Mouse (Mus musculus): ENCODE data around the gene AI837181. TPM values are rescaled to one million over a fixed set of nuclear protein-coding genes. Genes with fewer than 3 reads are reported as not detected.

AI837181 gene
- polyA plus RNA-seq, 1 experiment from 2014 or later: 60.3 TPM

DNA sequence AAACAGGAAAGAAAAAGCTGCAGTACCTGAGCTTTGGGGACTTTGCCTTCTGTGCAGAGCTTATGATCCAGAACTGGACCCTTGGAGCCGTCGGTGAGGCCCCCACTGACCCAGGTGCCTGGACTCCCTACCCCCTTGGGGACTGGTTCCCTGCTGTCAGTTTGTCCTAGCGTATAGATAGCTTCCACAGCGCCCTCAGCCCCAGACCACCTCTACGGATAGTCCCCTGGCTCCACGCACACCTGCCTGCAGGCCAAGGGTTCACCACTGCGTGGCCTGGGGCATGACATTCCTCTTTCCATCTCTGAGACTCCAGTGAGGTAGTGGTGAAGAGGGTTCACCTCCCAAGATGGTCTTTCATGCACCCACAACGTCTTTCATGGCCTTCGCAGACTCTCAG lies 38.3 kb downstream of the AI837181 start:
- no peak overlapping the region for H3K9ac ChIP-seq (replicated peaks)
- no peaks in the 10 kb centered on the region for H3K9me3 ChIP-seq
- peaks cover 28% of the 10 kb centered on the region for H3K4me1 ChIP-seq
- H3K27ac ChIP-seq (replicated peaks): no peak overlapping the region
- ATAC-seq (ENCODE audit: low FRiP score, low read depth): no peak
- H3K27me3 ChIP-seq: peaks cover 13% of the 10 kb centered on the region
- H3K4me2 ChIP-seq (replicated peaks): no peak overlapping the region
- H3K36me3 ChIP-seq: peaks cover 46% of the 10 kb centered on the region
- H3K4me3 ChIP-seq: no peak overlapping the region
- 91% methylated on average over 9 of the region's 9 CpGs for WGBS

DNA sequence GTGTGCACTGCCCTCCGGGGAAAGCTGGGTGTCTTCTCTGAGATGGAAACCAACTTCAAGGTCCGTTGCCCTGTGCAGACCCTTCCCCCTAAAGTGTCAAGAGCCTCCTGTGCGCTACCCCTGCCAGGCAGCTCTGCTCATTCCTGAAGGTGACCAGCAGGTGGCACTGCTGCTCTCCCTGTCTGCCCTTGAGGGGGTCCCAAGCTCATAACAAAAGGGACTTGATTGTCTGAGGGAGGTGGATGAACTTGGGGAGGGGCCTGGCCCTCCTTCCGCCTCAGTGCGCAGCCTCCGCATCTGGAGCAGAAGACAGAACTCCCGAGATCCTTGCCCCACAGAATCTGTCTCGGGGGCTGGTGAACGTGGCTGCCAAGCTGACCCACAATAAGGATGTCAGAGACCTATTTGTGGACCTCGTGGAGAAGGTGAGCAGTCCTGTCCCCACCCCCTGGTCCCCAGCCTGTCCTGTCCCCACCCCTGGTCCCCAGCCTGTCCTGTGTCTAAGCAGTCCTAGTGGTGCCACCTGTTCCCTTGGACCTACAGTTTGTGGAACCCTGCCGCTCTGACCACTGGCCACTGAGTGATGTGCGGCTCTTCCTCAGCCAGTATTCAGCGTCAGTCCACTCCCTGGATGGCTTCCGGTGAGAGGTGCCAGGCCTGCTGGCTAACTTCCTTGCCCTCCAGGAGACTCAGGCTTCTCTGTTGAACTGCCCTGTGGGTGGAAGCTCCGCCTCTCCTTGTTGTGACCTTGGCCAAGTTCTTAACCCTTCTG lies 39.0 kb downstream of the AI837181 start:
- peak overlapping the region; percentile 46 for H3K4me2 ChIP-seq (replicated peaks)
- no peaks in the 10 kb centered on the region for H3K9me3 ChIP-seq
- H3K4me3 ChIP-seq: peak overlapping the region; percentile 30
- peak; percentile 69 for ATAC-seq (ENCODE audit: low FRiP score, low read depth)
- 46% methylated on average over 15 of the region's 15 CpGs for WGBS
- peaks cover 46% of the 10 kb centered on the region for H3K36me3 ChIP-seq
- peak overlapping the region; percentile 52; the same call in 1 of the 2 replicates for H3K9ac ChIP-seq (replicated peaks)
- H3K27ac ChIP-seq (replicated peaks): peak overlapping the region; percentile 21; the same call in 1 of the 2 replicates
- peaks cover 5% of the 10 kb centered on the region for H3K27me3 ChIP-seq
- H3K4me1 ChIP-seq: peaks cover 26% of the 10 kb centered on the region

DNA sequence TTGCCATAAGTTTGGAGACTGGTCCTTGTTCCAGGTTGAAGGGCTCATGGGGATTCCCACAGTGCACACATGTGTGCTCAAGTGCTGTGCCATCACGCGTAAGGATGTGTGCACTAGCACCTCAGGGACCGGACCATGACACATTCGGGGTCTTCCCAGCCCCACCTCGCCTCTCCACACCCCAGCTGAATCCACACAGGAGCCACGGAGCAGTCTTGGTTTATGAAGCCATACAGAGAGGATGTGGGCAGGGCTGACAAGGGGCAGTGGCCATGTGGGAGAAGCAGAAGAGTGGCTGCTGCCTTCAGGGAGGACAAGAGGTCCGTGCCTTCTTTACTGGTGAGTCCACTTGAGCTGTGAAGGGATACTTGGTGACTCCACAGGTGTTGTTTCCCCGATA lies 40.1 kb downstream of the AI837181 start:
- WGBS: 93% methylated on average over 8 of the region's 8 CpGs
- Histone ChIP-seq H3K9ac (replicated peaks) (no peak overlapping the region), H3K36me3 (peaks cover 46% of the 10 kb centered on the region)

DNA sequence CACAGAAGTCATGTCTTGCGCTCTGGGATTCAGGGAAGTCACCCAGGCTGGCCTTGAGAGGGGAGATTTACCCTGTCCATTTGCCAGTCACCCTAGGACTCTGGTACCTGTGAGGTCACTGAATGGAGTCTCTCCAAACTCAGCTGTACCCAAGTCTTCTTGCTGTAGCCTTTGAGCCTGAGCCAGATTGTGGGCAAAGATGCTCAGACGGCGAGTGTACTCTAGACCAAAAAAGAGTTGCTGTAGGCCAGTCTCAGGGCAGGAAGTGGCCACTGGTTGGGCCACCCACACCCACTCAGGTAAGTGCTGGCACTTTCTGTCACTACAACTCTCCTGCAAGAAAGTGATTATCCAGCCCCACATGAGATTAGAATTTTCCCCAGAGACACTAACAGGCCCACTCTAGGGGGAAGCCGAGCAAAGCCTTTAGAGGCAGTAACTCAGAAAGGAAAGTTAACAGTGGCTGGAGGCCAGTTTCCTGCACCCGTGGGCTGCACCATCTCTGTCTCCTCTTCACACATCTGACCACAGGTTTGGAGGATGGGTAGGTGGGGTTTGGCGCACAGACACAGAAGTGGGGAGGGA lies 42.1 kb downstream of the AI837181 start:
- Histone ChIP-seq H3K27ac (replicated peaks) (no peak overlapping the region), H3K9ac (replicated peaks) (no peak overlapping the region), H3K4me2 (replicated peaks) (no peak overlapping the region), H3K4me1 (peaks cover 10% of the 10 kb centered on the region), H3K36me3 (peaks cover 46% of the 10 kb centered on the region), H3K27me3 (no peaks in the 10 kb centered on the region), H3K4me3 (no peak overlapping the region), H3K9me3 (no peaks in the 10 kb centered on the region)
- no peak for ATAC-seq (ENCODE audit: low FRiP score, low read depth)
- WGBS: 93% methylated on average over 6 of the region's 6 CpGs

More for the DNA sequence above, 40.1 kb downstream of the AI837181 start:
- ATAC-seq (ENCODE audit: low FRiP score, low read depth): no peak
- H3K27ac ChIP-seq (replicated peaks): no peak overlapping the region
- no peak overlapping the region for H3K4me3 ChIP-seq
- no peaks in the 10 kb centered on the region for H3K9me3 ChIP-seq
- H3K4me2 ChIP-seq (replicated peaks): no peak overlapping the region
- H3K27me3 ChIP-seq: no peaks in the 10 kb centered on the region
- H3K4me1 ChIP-seq: peaks cover 22% of the 10 kb centered on the region

DNA sequence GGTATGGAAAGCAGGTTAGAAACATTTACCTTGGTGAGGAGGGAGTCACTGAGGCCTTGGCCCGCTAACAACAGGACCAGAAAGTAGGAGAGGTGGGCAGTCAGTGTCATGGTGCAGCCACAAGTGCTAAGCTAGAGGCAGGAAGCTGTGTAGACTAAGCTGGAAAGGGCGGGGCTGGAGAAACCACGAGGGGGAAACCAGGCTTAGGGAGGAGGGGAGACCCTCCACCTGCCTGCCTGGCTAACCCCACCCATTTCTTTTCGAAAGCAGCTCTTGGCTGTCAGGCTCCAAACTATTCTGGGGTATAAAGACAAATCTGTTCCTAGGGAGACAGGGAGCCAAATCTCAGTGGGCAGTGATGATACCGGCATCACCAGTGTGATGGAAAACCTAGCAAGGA lies 43.4 kb downstream of the AI837181 start, which contains the start of gene Ctsw:
Gene Ctsw, minus strand, starts transcription at position 134 of the 400 bp plus-strand sequence.
- H3K36me3 ChIP-seq: peaks cover 35% of the 10 kb centered on the region

DNA sequence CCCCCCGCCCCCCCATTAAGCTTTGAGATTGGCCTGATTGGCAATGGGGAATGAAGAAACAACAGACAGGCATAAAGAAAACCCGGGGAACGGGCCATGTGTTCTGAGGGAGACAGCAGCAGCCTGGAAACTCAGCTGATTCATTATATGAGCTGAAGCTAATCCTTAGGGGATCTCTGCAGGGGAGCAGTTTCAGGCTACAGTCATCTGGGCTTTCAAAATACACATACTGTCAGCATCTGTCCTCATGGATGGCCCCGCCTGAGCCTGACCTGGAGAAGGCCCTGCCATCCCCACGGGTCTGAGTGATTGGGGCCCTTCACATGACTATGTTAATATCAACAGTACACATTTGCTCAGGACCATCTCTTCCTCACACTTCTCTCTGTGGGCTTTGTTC lies 46.9 kb downstream of the AI837181 start:
- no peak overlapping the region for H3K4me3 ChIP-seq
- H3K9ac ChIP-seq (replicated peaks): no peak overlapping the region
- ATAC-seq (ENCODE audit: low FRiP score, low read depth): no peak
- no peaks in the 10 kb centered on the region for H3K27me3 ChIP-seq
- WGBS: 49% methylated on average over 5 of the region's 5 CpGs
- peaks cover 10% of the 10 kb centered on the region for H3K36me3 ChIP-seq
- H3K4me2 ChIP-seq (replicated peaks): no peak overlapping the region
- no peaks in the 10 kb centered on the region for H3K9me3 ChIP-seq
- no peak overlapping the region; the same call in 1 of the 2 replicates for H3K27ac ChIP-seq (replicated peaks)
- peaks cover 25% of the 10 kb centered on the region for H3K4me1 ChIP-seq

More for the DNA sequence above, 43.4 kb downstream of the AI837181 start, which contains the start of gene Ctsw:
- Histone ChIP-seq H3K27ac (replicated peaks) (no peak within 1 kb of the TSS), H3K9ac (replicated peaks) (no peak within 1 kb of the TSS), H3K4me2 (replicated peaks) (no peak within 1 kb of the TSS), H3K4me1 (peaks cover 10% of the 10 kb centered on the region), H3K27me3 (no peaks in the 10 kb centered on the region), H3K9me3 (no peaks in the 10 kb centered on the region), H3K4me3 (no peak within 1 kb of the TSS)
- 59% methylated on average over 5 of the region's 5 CpGs for WGBS
- ATAC-seq (ENCODE audit: low FRiP score, low read depth): no peak

DNA sequence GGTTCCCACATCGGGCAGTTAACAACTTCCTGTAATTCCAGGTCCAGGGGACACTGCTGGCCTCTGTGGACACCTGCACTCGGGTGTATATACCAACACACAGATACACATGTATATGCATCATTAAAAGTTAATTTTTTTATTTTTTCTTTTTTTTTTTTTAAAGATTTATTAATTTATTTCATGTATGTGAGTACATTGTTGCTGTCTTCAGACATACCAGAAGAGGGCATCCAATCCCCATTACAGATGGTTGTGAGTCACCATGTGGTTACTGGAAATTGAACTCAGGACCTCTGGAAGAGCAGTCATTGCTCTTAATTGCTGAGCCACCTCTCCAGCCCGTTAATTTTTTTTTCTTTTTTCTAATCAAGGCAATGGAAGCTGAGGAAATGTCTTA lies 47.9 kb downstream of the AI837181 start:
- Histone ChIP-seq H3K9ac (replicated peaks) (no peak overlapping the region), H3K36me3 (peaks cover 3% of the 10 kb centered on the region; the same call in 1 of the 2 replicates), H3K4me1 (peaks cover 25% of the 10 kb centered on the region), H3K4me2 (replicated peaks) (no peak overlapping the region), H3K9me3 (no peaks in the 10 kb centered on the region), H3K4me3 (no peak overlapping the region), H3K27ac (replicated peaks) (no peak overlapping the region), H3K27me3 (no peaks in the 10 kb centered on the region)
- 82% methylated on average over 3 of the region's 3 CpGs for WGBS
- no peak for ATAC-seq (ENCODE audit: low FRiP score, low read depth)

DNA sequence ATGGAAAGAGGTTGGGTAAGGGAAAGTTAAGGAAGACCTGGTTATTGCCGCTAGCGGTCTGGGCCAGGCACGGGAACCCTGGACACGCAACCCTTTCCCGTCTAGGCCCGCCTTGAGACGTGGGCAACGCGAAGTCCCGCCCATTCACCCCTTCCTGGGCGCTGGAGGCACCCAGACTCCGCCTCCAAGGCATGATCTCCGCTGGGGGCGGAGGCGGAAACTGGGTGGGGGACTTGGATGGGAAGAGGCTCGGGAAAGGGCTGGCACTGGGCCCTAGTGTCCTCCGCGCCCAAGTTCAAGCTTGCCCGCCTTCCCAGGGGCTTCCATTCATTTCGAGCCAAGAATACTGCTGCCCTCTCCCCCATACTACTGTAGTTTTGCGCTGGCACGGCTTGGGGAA lies 48.8 kb downstream of the AI837181 start, which contains the start of gene Efemp2:
Gene Efemp2, plus strand, starts transcription at position 235 of the 400 bp plus-strand sequence.
- H3K4me3 ChIP-seq: peak within 1 kb of the TSS; percentile 63
- H3K36me3 ChIP-seq: peaks cover 6% of the 10 kb centered on the region; the same call in 1 of the 2 replicates
- H3K27me3 ChIP-seq: no peaks in the 10 kb centered on the region
- peak within 1 kb of the TSS; percentile 92 for H3K9ac ChIP-seq (replicated peaks)
- peaks cover 25% of the 10 kb centered on the region for H3K4me1 ChIP-seq
- peak; percentile 59 for ATAC-seq (ENCODE audit: low FRiP score, low read depth)
- peak within 1 kb of the TSS; percentile 97 for H3K4me2 ChIP-seq (replicated peaks)
- peak within 1 kb of the TSS; percentile 71 for H3K27ac ChIP-seq (replicated peaks)
- under 1% methylated on average over 22 of the region's 22 CpGs for WGBS
- H3K9me3 ChIP-seq: no peaks in the 10 kb centered on the region

DNA sequence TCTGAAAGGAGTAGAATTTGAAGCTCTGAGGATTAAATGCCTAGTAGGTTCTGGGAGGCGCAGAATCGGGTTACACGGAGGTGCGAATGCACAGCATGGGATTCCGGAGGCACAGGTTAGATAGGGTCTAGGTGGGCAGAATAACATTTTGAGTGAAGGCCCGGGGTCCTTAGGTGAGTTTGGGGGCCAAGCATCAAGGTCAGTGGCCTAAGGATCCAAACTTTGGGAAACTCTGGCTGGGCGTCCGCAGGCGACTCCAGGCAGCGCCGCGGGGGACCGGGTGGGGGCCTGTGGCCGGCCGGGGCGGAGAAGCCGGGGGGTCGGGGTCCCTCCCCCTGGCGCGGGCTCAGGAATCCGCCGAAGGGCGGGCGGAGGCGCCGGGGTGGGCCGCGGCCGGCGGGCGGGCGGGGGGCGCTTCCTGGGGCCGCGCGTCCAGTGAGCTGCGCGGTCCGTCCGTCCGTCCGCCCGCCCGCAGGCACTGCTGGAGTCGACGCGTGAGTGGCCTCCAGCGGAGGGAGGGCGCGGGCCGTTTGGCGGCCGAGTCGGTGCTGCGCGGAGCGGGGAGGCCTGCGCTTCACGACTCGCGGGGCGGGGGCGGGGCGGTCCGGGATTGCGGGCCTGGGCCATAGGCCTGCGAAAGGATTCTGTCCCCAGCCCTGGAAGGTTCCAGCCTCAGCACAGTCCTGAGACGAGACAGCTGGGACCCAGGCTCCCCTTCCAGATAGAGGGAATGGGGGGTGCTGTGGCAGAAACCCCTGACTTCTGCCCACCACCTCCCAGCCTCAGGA lies 49.5 kb downstream of the AI837181 start:
- peak overlapping the region; percentile 71 for H3K27ac ChIP-seq (replicated peaks)
- no peaks in the 10 kb centered on the region for H3K9me3 ChIP-seq
- peak overlapping the region; percentile 97 for H3K4me2 ChIP-seq (replicated peaks)
- under 1% methylated on average over 61 of the region's 68 CpGs for WGBS
- H3K4me3 ChIP-seq: peak overlapping the region; percentile 63
- H3K27me3 ChIP-seq: no peaks in the 10 kb centered on the region
- peaks cover 7% of the 10 kb centered on the region; the same call in 1 of the 2 replicates for H3K36me3 ChIP-seq
- peaks cover 25% of the 10 kb centered on the region for H3K4me1 ChIP-seq
- peak overlapping the region; percentile 92 for H3K9ac ChIP-seq (replicated peaks)
- peak; percentile 71 for ATAC-seq (ENCODE audit: low FRiP score, low read depth)

DNA sequence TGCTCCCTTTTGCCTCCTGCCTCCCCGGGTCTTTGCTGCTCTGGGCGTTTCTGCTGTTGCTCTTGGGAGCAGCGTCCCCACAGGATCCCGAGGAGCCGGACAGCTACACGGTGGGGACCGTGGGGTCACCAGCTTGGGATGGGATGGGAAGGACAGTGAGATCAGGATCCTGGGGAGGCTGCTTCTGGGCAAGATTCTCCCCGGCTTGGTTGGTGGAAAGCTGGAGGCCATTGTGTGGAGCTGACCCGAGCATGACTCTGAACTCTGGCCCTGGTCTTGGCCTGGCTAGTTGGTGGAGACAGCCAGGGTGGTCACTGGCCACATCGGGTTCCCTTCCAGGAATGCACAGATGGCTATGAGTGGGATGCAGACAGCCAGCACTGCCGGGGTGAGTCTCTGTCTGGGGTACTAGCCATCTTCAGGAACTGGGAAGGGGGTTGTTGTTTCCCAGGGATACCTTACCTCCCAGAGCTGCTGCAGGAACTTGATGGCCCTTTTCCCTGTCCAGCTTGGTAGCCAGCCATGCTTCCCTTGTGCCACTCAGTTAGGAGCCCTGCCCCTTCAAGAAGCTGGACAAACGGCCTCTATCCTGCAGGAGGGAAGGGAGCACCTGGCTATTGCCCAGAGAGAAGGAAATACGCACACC lies 50.2 kb downstream of the AI837181 start:
- no peak for ATAC-seq (ENCODE audit: low FRiP score, low read depth)
- H3K27ac ChIP-seq (replicated peaks): peak overlapping the region; percentile 71
- H3K27me3 ChIP-seq: no peaks in the 10 kb centered on the region
- peak overlapping the region; percentile 97 for H3K4me2 ChIP-seq (replicated peaks)
- peaks cover 25% of the 10 kb centered on the region for H3K4me1 ChIP-seq
- H3K9me3 ChIP-seq: no peaks in the 10 kb centered on the region
- peak overlapping the region; percentile 92 for H3K9ac ChIP-seq (replicated peaks)
- H3K36me3 ChIP-seq: peaks cover 12% of the 10 kb centered on the region
- WGBS: 22% methylated on average over 13 of the region's 13 CpGs
- H3K4me3 ChIP-seq: peak overlapping the region; percentile 63

All from midbrain, embryonic 12.5 days (tissue).